Mouse (Mus musculus) C2C12 (cell line): ENCODE measurements around the gene Plin5.

ENCODE experiments used
- CEBPB ChIP-seq: IDR thresholded peaks from one replicate; pipeline ENCODE4 v1.6.1; 2011; ENCODE audit warnings: low read depth, mild to moderate bottlenecking, control low read depth, moderate library complexity
- CTCF ChIP-seq: IDR thresholded peaks from one replicate; pipeline ENCODE4 v1.5.1; 2011; ENCODE audit not compliant: control insufficient read depth, insufficient read depth, insufficient read length
- FOSL1 ChIP-seq: IDR thresholded peaks from one replicate; pipeline ENCODE4 v1.8.0; 2011; ENCODE audit warnings: mild to moderate bottlenecking, low read length; ENCODE audit not compliant: poor library complexity, insufficient read depth, severe bottlenecking
- MAX ChIP-seq: IDR thresholded peaks from one replicate; pipeline ENCODE4 v1.6.1; 2011; ENCODE audit warnings: mild to moderate bottlenecking, control low read depth
- USF1 ChIP-seq: IDR thresholded peaks from one replicate; pipeline ENCODE4 v1.6.1; 2011; ENCODE audit warnings: low read depth, mild to moderate bottlenecking, control low read depth, moderate library complexity

- TF ChIP-seq CTCF (no peak), CEBPB (no peak), MAX (no peak), FOSL1 (no peak), USF1 (no peak)
Measured at GRCm38 (mm10) chr17:56119431-56119830, 2.0 kb upstream of the Plin5 start.
